Mouse (Mus musculus) mouse embryonic stem cell (cell line): ENCODE data around the gene Harbi1.
"Not testable (repeated sequence)": the region's sequence is repeated elsewhere in the genome, so short reads cannot be mapped to it uniquely, and the experiment has no call there.

Experiments
- in situ Hi-C, 2 experiments: fragments of 300-500 bp; cut with MboI; formaldehyde crosslinking; loops; 1 replicate in 1 of 2; 3 replicates in 1 of 2; pipeline ENCODE4 v1.14.3; 2019 to 2020; ENCODE audit warnings: low sequenced_read_pairs in 2 of 2, low pct_unique_long_range_greater_than_20kb in 1 of 2, mixed read lengths in 1 of 2; ENCODE audit not compliant: unreplicated experiment in 1 of 2

Gene Harbi1

GRCm38 (mm10) chr2:91706456-91706855, 4.2 kb upstream of the Harbi1 start:
- in situ Hi-C loops = no loop called here

- in situ Hi-C loops = no loop called here
Observed at GRCm38 (mm10) chr2:91708361-91708760, 2.3 kb upstream of the Harbi1 start.

GRCm38 (mm10) chr2:91711256-91711925, 739 bp downstream of the Harbi1 start:
- in situ Hi-C loops = no loop called here

- in situ Hi-C loops = no loop called here
Observed at GRCm38 (mm10) chr2:91714921-91715320, 4.3 kb downstream of the Harbi1 start.

GRCm38 (mm10) chr2:91718276-91718675, 7.6 kb downstream of the Harbi1 start:
- in situ Hi-C loops = no loop called here

- in situ Hi-C loops = no loop called here
Observed at GRCm38 (mm10) chr2:91723382-91723781, 12.7 kb downstream of the Harbi1 start.

GRCm38 (mm10) chr2:91723951-91724350, 13.3 kb downstream of the Harbi1 start:
- in situ Hi-C loops = no loop called here

- in situ Hi-C loops = no loop called here
Observed at GRCm38 (mm10) chr2:91724716-91725115, 14.1 kb downstream of the Harbi1 start.

GRCm38 (mm10) chr2:91725476-91725875, 14.8 kb downstream of the Harbi1 start:
- in situ Hi-C loops = not testable (repeated sequence)

- in situ Hi-C loops = no loop called here
Observed at GRCm38 (mm10) chr2:91727011-91727410, 16.4 kb downstream of the Harbi1 start.

- in situ Hi-C loops = no loop called here
Observed at GRCm38 (mm10) chr2:91729571-91729970, 18.9 kb downstream of the Harbi1 start.

GRCm38 (mm10) chr2:91729971-91730821, 19.5 kb downstream of the Harbi1 start, which contains the start of gene Ambra1:
Ambra1 (plus strand) TSS chr2:91730134.
- in situ Hi-C loops = no loop called here

- in situ Hi-C loops = no loop called here
Observed at GRCm38 (mm10) chr2:91735221-91735620, 24.6 kb downstream of the Harbi1 start.

GRCm38 (mm10) chr2:91739586-91739985, 28.9 kb downstream of the Harbi1 start:
- in situ Hi-C loops = no loop called here

- in situ Hi-C loops = no loop called here
Observed at GRCm38 (mm10) chr2:91744686-91745085, 34.0 kb downstream of the Harbi1 start.

GRCm38 (mm10) chr2:91749811-91750261, 39.2 kb downstream of the Harbi1 start:
- in situ Hi-C loops = no loop called here
